Mouse (Mus musculus): ENCODE measurements around the gene Pakap. TPM values are rescaled to one million over a fixed set of nuclear protein-coding genes. Genes with fewer than 3 reads are reported as not detected.
A peak's percentile ranks its signal among the peaks of the same experiment; 100 is the strongest.

Gene Pakap
- polyA plus RNA-seq, 3 experiments from 2014 or later = 0.50 to 2.1 (median 1.1) TPM

GRCm38 (mm10) chr4:57626921-57627320, 58.9 kb downstream of the Pakap start:
- ATAC-seq = no peak

DNA sequence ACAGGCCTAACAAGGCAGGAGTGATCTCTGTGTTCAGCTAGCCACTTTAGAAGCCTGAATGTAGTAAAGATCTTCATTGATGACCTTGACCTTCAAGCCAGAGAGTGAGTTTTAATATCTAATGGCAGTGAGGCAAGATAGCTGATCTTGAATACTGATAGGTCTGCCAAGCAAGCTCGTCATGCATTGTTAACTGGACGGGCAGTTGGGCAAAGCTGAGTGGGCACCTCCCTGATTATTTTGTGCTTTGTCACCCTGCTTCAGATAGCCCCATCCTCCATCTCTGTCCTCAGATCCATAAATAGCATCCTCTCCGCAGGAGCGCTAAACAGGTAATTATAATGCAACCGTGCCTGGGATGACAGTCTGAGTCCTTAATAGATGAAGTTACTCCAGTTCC, 64.4 kb downstream of the Pakap start:
- no peak for ATAC-seq

DNA sequence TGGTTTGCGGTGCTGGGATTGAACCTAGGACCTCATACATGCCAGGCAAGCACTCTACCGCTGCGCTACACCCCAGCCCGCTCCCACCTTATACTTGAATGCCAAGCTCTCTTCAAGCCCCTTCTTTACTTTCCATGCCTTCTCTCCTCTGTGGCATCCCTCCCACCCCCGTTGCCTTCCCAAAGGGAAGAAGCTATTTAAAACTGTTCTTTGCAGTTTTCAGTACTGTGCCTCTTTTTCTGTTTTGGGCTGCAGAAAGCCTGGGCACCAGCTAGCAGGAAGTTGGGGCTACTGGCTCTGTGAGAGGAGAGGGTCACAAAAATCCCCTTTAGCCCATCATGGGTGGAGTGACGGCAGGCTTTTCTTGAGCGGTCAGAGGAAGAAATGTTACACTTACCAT, 65.1 kb downstream of the Pakap start:
- no peak for ATAC-seq

GRCm38 (mm10) chr4:57634956-57635355, 67.0 kb downstream of the Pakap start:
- ATAC-seq = no peak

GRCm38 (mm10) chr4:57636782-57637482, 69.0 kb downstream of the Pakap start:
- ATAC-seq = no peak

GRCm38 (mm10) chr4:57637636-57638386, 69.8 kb downstream of the Pakap start:
- no peak for ATAC-seq

DNA sequence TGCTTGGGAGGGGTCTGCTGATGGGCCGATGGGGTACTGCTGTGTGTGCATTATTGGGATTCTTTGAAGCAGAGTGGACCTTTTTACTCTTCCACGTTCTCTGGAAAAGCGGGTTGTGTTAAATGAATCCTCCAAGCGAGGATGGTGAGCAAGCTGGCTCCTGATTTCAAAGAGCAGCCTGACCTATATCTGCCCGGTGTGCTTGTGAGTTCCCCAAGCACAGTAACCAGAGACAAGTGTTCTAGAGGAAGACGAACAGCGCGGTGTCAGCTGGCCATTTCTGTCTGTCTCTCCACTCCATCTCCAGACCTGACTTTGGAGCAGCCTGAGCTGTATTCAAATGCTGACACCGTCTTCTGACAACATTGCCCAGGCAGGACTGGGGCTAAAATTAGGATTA, 71.0 kb downstream of the Pakap start:
- no peak for ATAC-seq

- ATAC-seq = no peak
Observed at GRCm38 (mm10) chr4:57640222-57640621, 72.2 kb downstream of the Pakap start.

GRCm38 (mm10) chr4:57640971-57641370, 73.0 kb downstream of the Pakap start:
- ATAC-seq = no peak

DNA sequence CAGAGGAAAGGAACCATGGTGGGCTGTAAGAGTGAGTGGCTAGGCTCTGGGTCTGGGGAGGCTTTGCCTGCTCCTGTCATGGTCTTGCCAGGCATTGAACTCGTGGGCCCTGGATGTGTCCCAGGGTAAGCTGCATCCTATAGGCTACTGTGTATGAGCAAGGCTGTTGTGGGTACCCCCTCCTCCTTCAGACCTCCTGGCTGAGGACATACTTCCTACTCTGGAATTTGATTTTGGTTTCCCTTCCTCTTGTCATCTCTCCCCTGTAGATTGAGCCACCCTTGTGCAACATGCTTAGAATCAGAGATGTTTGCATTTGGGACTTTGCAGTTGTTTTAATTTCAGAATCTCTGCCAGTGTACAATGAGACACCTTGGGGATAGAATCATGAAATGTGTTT, 83.0 kb downstream of the Pakap start:
- no peak for ATAC-seq

- no peak for ATAC-seq
Observed at GRCm38 (mm10) chr4:57651547-57651946, 83.6 kb downstream of the Pakap start.

- ATAC-seq = no peak
Observed at GRCm38 (mm10) chr4:57652185-57652904, 84.4 kb downstream of the Pakap start.

DNA sequence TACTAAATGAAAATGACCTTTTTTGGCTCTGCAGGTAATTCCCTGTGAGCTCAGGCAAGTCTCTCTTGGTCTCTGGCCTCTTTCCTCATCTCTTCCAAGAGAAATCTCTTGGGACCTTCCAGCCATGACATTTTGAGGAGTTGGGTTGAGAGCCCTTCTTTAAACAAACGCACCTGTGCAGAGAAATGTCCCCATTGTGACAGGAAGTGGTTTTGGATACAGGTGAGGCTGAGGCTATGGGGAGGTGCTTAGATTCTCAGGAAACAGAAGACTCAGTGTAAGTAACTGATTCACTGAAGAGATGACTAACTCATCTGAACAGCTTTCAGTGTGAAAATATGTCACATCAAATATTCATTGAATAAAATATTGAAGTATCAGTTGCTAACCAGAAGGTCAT, 88.0 kb downstream of the Pakap start:
- ATAC-seq = no peak

- no peak for ATAC-seq
Observed at GRCm38 (mm10) chr4:57656388-57656787, 88.4 kb downstream of the Pakap start.

- ATAC-seq = no peak
Observed at GRCm38 (mm10) chr4:57656861-57657260, 88.9 kb downstream of the Pakap start.

- no peak for ATAC-seq
Observed at GRCm38 (mm10) chr4:57660470-57660869, 92.5 kb downstream of the Pakap start.

DNA sequence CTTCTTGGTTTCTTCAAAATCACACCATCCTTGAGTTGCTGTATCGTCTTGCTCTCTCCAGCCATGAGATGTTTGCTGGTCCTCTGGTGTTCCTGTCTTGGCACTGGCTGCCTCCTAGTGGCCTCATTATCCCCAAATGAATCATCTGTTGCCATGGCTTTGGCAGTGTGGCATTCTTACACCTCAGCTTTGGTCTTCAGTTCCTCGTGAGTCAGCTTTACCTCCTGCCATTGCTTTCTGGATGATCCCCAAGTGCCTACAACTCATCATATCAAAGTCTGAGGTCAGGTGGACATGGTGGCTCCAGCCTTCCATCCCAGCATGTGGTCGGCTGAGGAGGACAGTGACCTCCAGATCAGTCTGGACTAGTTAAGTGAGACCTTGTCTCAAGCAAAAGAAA, 98.1 kb downstream of the Pakap start:
- no peak for ATAC-seq

DNA sequence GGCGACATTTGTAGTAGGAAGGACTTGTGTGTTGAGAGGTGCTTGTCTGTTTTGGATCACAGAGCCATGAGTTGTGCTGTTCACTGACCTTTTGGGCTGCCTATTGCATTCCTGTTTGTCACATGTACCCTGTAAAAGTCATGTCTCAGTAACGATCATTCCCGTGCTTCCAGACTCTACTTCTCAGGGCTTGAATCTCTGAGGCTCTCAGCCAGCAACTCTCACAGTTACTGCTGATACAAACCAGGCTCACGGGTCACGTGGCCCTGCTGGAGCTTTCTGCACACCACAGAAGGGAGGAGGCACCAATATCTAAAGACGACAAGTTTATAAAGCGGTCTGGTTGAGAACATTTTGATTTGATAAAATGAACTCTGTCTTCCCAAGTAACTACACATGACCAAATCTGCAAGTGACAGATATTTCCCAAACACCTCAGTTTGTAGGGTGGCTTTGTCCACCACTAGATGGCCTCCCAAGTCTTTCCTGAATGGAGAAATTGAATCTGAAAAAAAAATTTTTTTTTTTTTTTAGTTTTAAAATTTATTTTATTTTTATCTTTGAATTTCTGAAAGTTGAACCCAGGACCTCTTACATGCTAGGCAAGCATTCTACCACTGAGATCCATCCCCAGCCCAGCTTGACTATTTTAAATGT, 103.0 kb downstream of the Pakap start:
- no peak for ATAC-seq

DNA sequence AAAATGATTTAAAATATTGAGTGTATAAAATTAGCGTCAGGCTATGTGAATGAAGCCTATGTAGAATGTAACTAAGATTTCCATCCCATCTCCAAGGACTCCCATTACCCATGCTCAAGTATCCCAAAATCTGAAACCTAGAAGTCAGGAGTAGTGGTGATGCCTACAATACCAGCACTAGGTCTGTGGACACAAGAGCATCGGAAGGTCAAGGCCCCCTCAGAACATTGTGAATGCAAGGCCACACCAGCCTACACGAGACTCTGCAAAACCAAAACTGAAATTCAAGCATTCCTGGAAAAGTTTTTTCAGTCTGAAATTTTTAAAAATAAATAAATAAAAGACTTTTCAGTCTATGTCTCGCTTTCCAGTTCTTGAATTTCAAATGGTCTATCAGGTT, 104.6 kb downstream of the Pakap start:
- no peak for ATAC-seq

DNA sequence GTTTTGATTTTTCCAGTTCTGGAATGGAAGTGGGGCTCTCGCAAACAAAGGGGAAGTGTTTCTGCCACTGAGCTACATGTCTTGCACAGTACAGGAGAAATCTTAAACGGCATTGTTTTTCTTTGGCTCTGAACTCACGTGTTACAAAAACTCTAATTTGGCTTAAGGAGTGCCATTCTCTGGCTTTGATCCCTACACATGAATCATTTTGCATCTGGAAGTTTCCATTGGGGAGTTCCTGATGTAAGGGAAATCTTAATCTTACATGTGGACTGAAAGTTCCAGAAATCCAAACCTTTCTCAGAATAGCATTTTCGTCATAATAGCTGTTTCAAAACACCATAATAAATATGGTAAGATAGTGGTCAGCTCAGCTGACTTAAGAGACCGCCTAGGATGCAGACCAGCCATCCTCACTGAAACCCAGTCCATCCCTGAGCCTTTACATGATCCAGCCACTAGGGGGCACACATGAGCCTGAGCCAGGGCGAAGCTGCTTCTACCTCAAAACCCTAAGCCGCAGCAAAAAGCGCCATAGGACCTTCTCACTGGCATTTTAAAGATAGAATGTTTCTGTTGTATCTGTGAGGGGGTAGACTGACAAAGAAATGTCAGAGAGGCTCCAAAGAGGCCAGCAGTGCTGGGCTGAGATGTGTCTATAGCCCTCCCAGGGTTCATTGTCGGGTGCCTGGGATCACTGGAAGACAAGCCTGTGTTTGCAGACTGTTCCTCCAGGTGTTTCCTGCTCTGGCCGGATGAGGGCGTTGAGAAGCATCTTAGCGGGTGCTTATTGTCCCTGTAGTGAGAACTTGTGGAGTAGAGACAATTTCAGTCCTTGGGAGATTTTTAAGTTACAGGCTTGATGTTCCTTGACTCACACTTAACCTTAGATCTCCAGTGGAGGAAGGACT, 105.3 kb downstream of the Pakap start:
- peak; percentile 85 for ATAC-seq

DNA sequence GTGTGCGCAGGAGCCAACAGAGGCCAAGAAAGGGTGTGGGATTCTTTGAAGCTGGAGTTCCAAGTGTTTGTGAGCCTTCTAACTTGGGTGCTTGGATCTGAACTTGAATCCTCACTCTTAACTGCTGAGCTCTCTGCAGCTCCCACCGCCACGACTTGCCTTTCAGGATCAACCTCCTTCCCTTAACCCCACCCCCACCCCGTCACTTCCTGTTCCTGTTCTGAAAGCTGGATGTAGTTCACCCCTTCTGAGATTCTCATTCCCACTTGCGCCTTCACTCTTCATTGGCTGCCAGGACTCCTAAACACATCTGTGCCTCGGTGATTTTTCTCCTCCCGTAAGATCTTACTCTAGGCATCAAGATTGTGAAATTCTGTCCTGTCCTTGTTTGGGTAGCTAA, 106.4 kb downstream of the Pakap start:
- no peak for ATAC-seq

DNA sequence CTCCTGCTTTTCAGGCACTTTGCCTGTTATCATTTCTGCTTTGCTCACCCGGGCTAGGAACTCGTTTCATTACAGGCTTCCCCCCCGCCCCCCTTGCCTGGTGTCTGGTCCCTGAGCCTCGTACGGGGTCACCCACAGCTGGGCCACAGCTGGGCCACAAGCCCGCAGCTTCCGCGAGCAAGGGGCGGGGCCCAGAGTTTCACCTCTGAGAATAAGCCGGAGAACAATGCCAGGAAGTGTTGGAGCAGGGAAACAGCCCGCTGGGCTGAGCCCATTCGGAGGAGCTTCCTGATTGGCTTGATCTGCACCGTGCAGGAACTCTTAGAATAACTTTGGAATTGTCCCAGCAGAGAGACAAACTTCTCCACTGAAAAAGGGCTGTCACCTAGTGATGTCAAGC, 107.4 kb downstream of the Pakap start:
- no peak for ATAC-seq
